Mouse (Mus musculus) lung, postnatal 25 days (tissue): ENCODE results near the gene Fosb.

Experiments
- DNase-seq: peaks from one replicate; pipeline ENCODE4 v3.0.0; 2022; ENCODE audit warnings: low spot score

The Fosb gene

GRCm38 (mm10) chr7:19331910-19332309, 22.1 kb upstream of the Fosb start:
- no peak for DNase-seq

GRCm38 (mm10) chr7:19328425-19328824, 18.6 kb upstream of the Fosb start:
- DNase-seq: no peak

DNA sequence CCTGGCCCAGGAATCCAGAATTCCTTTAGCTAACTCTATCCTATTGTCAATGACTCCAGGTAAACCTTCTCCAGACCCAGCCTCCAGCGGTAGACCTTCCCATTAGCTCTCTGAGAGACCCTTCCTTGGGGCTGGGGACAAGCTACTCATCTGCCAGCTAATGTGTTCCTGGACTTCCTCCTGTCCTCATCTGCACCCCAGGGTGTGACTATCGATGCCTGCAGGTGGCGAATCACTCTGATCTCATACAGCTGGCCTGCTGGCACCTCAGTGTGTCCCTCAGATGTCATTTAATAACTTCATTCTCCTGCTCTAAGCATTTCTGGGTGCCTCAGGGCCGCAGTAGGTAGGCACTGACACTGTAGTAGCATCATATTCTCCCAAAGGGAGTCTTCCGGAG, 17.9 kb upstream of the Fosb start:
- no peak for DNase-seq

DNA sequence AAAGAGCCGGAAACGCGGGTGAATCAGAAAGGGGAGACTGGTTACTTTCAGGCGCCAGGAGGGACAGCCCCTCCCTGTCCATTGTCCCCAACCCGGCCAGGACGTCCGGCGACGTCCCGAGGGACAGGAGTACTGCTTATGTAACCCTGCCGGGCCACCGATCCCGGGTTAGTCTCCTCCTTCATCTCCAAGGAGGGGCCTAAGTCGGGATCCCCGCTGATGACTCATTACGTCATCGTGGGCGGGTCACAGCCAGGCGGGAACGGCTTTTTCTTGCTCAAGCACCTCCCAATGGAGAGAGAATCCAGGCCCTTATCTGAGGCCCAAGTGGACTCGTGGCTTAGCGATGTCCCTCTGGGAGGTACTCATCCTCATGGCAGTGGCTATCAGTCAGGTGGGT, 17.3 kb upstream of the Fosb start:
- DNase-seq: peak; percentile 96

- peak; percentile 93 for DNase-seq
Observed at GRCm38 (mm10) chr7:19326359-19326758, 16.5 kb upstream of the Fosb start.

GRCm38 (mm10) chr7:19325262-19326199, 15.7 kb upstream of the Fosb start:
- no peak for DNase-seq

DNA sequence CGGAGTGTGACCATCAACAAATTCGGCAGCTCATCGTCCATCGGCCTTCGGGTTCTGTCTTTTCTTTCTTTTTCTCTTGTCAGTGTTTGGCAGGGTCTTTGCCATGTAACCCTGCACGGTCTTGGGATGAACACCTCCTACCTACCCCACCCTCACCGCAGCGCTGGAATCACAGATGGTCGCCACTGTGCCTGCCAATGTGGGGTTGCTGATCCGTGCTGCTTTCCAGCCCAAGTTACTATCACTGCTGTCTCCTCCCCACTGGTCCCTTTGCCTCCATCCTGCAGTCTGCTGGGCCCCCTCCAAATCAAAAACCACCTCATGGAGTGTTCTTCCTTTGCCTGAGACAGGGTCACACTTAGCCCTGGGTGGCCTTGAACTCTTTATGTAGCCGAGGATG, 14.4 kb upstream of the Fosb start:
- DNase-seq: no peak

DNA sequence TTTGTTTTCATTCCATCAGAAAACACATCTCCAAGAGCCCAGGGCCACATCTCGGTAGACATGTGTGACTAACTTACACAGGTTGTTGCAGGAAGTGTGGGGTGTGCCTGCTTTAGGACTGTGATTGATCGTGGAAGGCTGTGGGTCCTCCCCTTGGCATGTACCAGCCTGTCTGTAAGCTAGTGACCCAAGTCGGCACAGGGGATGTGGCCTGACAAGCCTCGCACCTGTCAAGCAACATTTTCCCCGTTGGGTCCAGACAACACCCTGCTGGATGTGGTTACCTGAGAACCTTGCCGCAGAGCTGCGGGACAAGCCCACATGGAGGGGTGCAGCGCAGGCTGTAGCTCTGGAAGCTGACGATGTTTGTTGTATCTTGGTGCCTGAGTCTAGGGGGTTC, 12.6 kb upstream of the Fosb start:
- DNase-seq: no peak

GRCm38 (mm10) chr7:19321464-19321863, 11.6 kb upstream of the Fosb start:
- DNase-seq: peak; percentile 64

GRCm38 (mm10) chr7:19320637-19321036, 10.8 kb upstream of the Fosb start:
- no peak for DNase-seq

GRCm38 (mm10) chr7:19319906-19320305, 10.1 kb upstream of the Fosb start:
- DNase-seq: peak; percentile 98

DNA sequence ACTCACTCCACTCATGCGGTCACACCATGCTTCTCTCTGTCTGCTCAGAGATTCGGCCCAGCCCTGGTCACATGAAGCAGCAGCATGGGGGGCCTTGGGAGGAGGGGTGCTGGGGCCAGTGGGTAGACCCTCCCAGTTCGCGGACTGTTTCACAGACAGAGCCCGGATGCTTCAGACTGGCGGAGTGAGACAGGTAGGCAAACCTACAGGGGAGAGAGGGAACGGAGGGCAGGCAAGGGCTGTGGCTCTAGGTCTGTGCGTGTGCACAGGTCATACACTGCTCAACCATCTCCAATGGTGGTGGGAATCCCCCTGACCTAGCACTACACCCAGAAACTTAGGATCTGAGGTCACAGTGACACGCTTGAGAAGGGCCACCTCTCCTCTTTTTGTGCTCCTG, 9.6 kb upstream of the Fosb start:
- no peak for DNase-seq

DNA sequence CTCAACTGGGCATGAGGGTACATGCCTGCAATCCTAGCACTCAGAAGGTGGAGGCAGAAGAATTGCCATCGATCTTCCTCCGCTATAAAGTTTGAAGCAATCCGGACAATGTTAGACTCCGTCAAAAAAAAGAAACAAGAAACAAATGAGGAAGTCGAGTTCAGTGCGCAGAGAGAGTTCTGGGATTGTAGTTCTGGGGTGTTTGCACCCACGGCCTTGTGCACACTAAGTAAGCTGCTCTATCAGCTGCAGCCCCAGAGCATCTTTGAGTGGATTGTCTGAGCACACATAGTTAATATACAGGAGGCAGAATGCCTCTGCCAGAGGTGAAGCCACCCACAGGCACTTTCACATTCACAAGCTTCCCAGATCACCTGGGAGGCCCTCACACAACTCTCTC, 8.8 kb upstream of the Fosb start:
- no peak for DNase-seq

- DNase-seq: no peak
Observed at GRCm38 (mm10) chr7:19318201-19318600, 8.3 kb upstream of the Fosb start.

DNA sequence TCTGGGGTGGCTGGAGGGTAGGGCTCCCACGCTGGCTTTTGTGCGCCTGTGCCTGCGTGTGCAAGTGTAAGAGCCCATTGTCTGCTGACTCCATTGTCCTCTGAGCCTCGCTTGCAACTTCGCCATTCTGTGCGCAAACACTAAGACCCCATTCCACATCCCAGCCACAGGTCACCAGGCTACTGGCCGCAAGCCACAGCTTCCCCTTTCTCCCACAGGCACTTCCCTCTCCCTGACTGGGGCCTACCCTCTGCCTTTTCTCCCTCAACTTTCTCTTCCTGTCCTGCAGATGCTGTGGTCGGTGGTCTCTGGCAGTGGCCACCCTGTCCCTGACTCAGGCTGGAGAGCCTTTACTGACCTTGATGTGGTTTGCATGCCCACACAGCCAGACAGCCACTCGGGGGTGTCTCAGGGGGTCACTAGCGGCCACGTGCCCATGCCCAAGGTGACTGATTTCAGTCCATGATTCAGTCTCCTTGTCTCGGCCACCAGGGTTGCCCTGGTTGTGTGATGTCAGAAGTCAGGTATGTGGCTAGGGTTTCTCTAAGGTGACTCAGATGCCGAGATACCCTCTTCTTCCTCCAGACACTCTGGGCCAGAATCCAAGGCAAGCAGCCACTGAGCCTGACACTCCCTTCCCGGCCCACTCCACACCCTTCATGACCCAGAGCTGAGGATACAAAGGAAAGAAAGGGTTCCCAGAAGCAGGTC, 6.8 kb upstream of the Fosb start:
- DNase-seq: peak; percentile 63

DNA sequence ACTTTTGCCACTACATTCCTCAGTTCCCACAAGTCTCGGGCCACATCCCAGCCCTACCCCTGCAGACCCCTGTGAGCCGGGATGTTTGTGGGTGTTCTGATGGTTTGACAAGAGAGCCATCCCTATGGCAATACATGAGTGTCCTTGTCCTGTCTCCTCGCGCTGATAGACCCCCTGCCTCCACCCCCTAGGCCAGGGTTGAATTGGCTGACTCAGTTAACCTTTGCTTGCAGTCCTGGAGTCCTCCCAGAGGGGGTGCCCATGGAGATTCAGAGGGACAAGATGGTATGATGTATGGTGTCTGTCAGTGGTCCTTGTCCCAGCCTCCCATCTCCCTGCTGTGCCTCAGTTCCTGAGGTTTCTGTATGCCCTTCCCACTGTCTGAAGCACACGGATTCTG, 4.2 kb upstream of the Fosb start:
- no peak for DNase-seq

GRCm38 (mm10) chr7:19311991-19312390, 2.1 kb upstream of the Fosb start:
- DNase-seq: no peak

- no peak for DNase-seq
Observed at GRCm38 (mm10) chr7:19309278-19309883, 470 bp downstream of the Fosb start.

- DNase-seq: peak; percentile 97
Observed at GRCm38 (mm10) chr7:19308454-19309277, 1.2 kb downstream of the Fosb start.

DNA sequence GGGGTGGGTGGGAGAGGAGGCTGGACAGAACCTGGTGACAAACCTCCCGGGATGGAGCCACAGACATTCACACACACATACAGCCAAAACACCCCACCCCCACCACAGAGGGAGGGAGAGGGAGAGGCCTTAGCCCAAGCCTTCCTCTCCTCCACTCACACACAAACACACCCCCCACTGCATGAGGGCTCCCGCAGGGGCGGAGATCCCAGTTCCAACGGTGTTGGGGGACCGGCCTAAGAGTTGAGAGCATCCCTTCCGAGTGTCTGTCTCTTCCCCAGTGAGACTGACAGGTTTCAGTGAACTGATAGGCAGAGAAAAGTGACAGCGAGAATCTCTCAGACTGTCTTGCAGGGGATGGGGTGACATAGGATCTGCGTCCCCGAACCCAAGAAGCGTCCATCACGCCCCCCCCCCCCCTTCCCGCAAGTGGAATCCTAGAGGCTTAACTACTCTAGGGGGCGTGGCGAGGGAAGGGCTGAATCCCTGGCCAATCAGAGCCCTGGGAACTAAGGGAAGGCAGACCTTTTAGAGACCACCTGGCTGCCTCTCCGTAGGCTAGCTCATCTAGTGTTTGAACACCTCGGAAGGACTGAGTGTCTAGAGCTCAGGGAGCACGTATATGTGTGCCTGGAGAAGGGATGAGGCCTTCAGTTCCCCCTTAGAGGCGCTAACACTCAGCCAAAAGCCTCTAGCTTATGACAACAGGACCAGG, 2.0 kb downstream of the Fosb start:
- DNase-seq: peak; percentile 86
